Mouse (Mus musculus) adrenal gland, adult 18-20 months (tissue): ENCODE results near the gene ccdc198. TPM values are rescaled to one million over a fixed set of nuclear protein-coding genes. Genes with fewer than 3 reads are reported as not detected.

Source experiments
- DNase-seq, 2 experiments: peaks; one replicate each; pipeline ENCODE4 v3.0.0; 2021 to 2022; ENCODE audit warnings: low spot score in 2 of 2
- total RNA-seq, 2 experiments: library from RNA; stranded (reverse); gene quantifications; 1 replicate in 1 of 2; 2 replicates in 1 of 2; pipeline ENCODE4 v1.2.3; 2021

The ccdc198 gene
- total RNA-seq, 2 experiments from 2014 or later = not detected

DNA sequence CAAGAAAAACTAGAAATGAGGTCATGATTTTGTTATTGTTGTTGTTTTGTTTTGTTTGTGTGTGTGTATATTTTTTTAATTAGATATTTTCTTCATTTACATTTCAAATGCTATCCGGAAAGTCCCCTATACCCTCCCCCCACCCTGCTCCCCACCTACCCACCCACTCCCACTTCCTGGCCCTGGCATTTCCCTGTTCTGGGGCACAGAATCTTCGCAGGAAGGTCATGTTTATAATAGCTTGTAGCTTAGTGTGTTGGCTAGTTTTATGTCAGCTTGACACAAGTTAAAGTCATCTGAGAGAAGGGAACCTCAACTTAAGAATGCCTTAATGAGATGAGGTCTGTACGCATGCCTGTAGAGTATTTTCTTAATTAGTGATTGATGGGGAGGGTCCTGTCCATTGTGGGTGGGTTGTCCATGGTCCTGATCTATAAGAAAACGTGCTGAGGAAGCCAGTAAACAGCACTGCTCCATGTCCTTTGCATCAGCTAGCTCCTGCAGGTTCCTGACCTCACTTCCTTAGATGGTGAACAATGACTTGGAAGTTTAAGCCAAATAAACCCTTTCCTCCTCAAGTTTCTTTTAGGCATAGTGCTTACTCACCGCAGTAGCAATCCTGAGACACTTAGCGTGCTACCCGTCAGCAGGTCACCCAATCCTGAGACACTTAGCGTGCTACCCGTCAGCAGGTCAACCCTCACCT, 44.0 kb downstream of the ccdc198 start:
- no peak for DNase-seq

DNA sequence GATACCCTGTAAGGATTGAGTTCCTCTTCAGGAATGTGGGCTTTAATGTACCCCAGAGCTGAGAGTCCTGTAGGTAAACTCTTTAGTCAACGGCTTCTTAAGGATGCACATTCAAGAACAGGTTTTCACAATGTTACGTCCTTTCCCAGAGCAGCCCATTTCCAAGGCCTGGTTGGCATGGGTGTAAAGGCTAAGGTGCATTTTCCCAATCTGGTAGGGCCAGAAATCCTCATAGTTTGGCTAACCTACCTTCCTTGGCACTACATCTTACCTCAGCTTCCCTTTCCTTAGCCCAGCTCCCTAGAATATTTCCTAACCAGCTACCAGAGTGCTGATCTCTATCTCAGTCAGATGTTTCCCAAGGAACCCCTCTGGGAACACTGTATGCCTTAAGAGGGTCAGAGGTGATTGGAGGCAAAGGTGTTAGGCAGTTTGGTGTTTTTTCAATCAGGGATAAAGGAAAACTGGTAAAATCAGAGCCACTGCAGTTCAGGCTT, 48.2 kb downstream of the ccdc198 start:
- no peak for DNase-seq

DNA sequence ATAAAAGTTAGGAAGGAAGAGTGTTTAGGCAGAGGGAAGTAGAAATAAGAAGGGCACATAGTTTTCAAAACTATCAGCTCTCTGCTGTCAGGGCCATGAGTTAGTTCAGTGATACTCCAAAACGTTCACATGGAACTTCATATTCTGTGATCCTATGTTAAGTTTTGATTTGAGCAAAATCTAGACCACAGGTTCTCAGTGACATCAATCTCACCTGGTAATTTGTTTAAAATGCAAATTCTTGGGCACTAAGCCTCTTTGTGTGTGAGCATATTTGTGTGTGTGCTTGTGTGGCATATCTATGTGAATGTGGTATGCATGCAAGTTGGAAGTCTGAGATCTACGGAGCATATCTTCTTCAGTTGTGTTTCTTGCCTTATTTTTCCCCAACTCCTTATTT, 59.0 kb downstream of the ccdc198 start:
- no peak for DNase-seq

GRCm38 (mm10) chr14:49179736-49180135, 65.5 kb downstream of the ccdc198 start:
- DNase-seq = no peak

- peak in 1 of 2 experiments; percentile 15 for DNase-seq
These were observed 71.8 kb downstream of the ccdc198 start for GRCm38 (mm10) chr14:49173290-49174135.

GRCm38 (mm10) chr14:49172582-49172988, 72.7 kb downstream of the ccdc198 start:
- DNase-seq = peak; percentile 55 to 57

- DNase-seq = peak; percentile 96
These were observed 73.2 kb downstream of the ccdc198 start, which contains the start of gene Naa30 for GRCm38 (mm10) chr14:49171867-49172581. Naa30 (plus strand) TSS chr14:49172226.

GRCm38 (mm10) chr14:49171286-49171685, 74.0 kb downstream of the ccdc198 start:
- peak in 1 of 2 experiments; percentile 5 for DNase-seq

Other genes with a start within 250 kb of the ccdc198 start
- 10 to 100 TPM; 18.2 to 19.8 TPM for gene Ap5m1, start 179.4 kb downstream of the ccdc198 start, total RNA-seq
- gene Exoc5, start 178.8 kb downstream of the ccdc198 start, total RNA-seq = 10 to 100 TPM; 34.5 to 35.4 TPM
- gene Naa30, start 73.2 kb downstream of the ccdc198 start, total RNA-seq = 10 to 100 TPM; 32.2 to 33.6 TPM